Mouse (Mus musculus) myocyte (in vitro differentiated cells): ENCODE measurements at regions not wholly inside any gene's neighbourhood (a gene's known extent, or its start where the extent isn't known, plus 50 kb on each side); places are given as distances from the start of the nearest gene placed in this dataset.

Experiments used
- H3K27me3 ChIP-seq: one replicate; pipeline ENCODE4 v1.6.1; 2011; ENCODE audit not compliant: control insufficient read depth, insufficient read depth, insufficient read length
- H3K36me3 ChIP-seq: one replicate; pipeline ENCODE4 v1.6.1; 2011; ENCODE audit not compliant: control insufficient read depth, insufficient read depth
- H3K4me2 ChIP-seq: one replicate; pipeline ENCODE4 v1.6.1; 2011; ENCODE audit warnings: low read depth, control low read depth
- H3K4me3 ChIP-seq: one replicate; pipeline ENCODE4 v1.5.1; 2011; ENCODE audit warnings: mild to moderate bottlenecking, control low read depth, moderate library complexity
- H3K79me2 ChIP-seq: one replicate; pipeline ENCODE4 v1.6.1; 2011; ENCODE audit not compliant: control insufficient read depth, insufficient read depth
- H3ac ChIP-seq: one replicate; pipeline ENCODE4 v1.6.1; 2011; ENCODE audit not compliant: control insufficient read depth, insufficient read length
- CEBPB ChIP-seq: IDR thresholded peaks from 2 replicates; pipeline ENCODE4 v1.6.1; 2011; ENCODE audit warnings: mild to moderate bottlenecking, moderate library complexity; ENCODE audit not compliant: poor library complexity, insufficient read depth, severe bottlenecking
- E2F4 ChIP-seq: IDR thresholded peaks from one replicate; pipeline ENCODE4 v1.6.1; 2011; ENCODE audit warnings: mild to moderate bottlenecking, control low read depth, moderate library complexity; ENCODE audit not compliant: insufficient read depth
- MAX ChIP-seq: IDR thresholded peaks from one replicate; pipeline ENCODE4 v1.6.1; 2011; ENCODE audit warnings: low read depth, mild to moderate bottlenecking, control low read depth
- MYOD1 ChIP-seq, 3 experiments: IDR thresholded peaks; one replicate each; pipeline ENCODE4 v1.6.1; 2011; ENCODE audit warnings: control low read depth in 2 of 3, low read depth in 2 of 3, mild to moderate bottlenecking in 2 of 3, moderate library complexity in 1 of 3; ENCODE audit not compliant: insufficient read length in 2 of 3, control insufficient read depth in 1 of 3
- MYOG ChIP-seq, 3 experiments: IDR thresholded peaks; one replicate each; pipeline ENCODE4 v1.6.1; 2011; ENCODE audit warnings: control low read depth in 2 of 3, low read depth in 2 of 3, mild to moderate bottlenecking in 2 of 3; ENCODE audit not compliant: insufficient read length in 2 of 3, control insufficient read depth in 1 of 3, insufficient read depth in 1 of 3
- POLR2A ChIP-seq: IDR thresholded peaks from one replicate; pipeline ENCODE4 v1.6.1; 2011; ENCODE audit warnings: low read depth, mild to moderate bottlenecking, control low read depth, moderate library complexity; ENCODE audit not compliant: insufficient read length
- POLR2AphosphoS2 ChIP-seq: IDR thresholded peaks from one replicate; pipeline ENCODE4 v1.6.1; 2011; ENCODE audit warnings: low read depth, control low read depth; ENCODE audit not compliant: insufficient read length
- REST ChIP-seq: IDR thresholded peaks from one replicate; pipeline ENCODE4 v1.6.1; 2011; ENCODE audit warnings: mild to moderate bottlenecking, control low read depth, moderate library complexity; ENCODE audit not compliant: insufficient read depth, insufficient read length
- SRF ChIP-seq: IDR thresholded peaks from one replicate; pipeline ENCODE4 v1.6.1; 2011; ENCODE audit warnings: low read depth; ENCODE audit not compliant: control insufficient read depth, insufficient read length
- TCF12 ChIP-seq: IDR thresholded peaks from one replicate; pipeline ENCODE4 v1.6.1; 2011; ENCODE audit warnings: mild to moderate bottlenecking, control low read depth; ENCODE audit not compliant: poor library complexity, insufficient read depth, severe bottlenecking
- TCF3 ChIP-seq: IDR thresholded peaks from one replicate; pipeline ENCODE4 v1.6.1; 2011; ENCODE audit warnings: low read depth, control low read depth; ENCODE audit not compliant: insufficient read length
- USF1 ChIP-seq: IDR thresholded peaks from one replicate; pipeline ENCODE4 v1.6.1; 2011; ENCODE audit warnings: low read depth, mild to moderate bottlenecking, control low read depth, moderate library complexity

DNA sequence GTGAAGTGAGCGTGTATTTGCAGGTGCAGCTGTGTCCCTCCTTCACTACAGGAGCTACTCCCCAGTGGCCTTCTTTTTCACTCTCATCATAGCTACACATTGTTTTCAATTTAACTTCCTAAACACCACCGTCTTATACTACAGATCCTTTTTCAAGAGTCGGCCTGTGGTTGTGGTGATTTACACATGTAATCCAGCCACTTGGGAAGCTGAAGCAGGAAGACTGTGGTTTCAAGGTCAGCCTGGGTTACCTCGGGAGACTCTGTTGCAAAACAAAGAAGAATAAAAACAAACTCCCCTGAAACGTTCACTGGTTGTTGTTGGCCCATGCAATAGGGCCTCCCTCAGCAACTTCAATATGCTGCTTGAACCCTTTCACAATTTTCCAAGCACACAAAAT, 153.8 kb upstream of the Kcnh8 start:
- Histone ChIP-seq H3K4me3 (no peak overlapping the region), H3K79me2 (no peaks in the 10 kb centered on the region), H3K4me2 (no peak overlapping the region), H3ac (no peak overlapping the region), H3K27me3 (no peaks in the 10 kb centered on the region), H3K36me3 (no peaks in the 10 kb centered on the region)
- TF ChIP-seq SRF (no peak), MAX (no peak), E2F4 (no peak), POLR2A (no peak), USF1 (no peak), TCF3 (no peak), MYOG (IDR thresholded peaks at IDR 0.05; ENCODE audit: control insufficient read depth in 1 of 3, insufficient read depth in 1 of 3, insufficient read length in 2 of 3, low read depth in 2 of 3) (no peak), REST (no peak), TCF12 (no peak), MYOD1 (IDR thresholded peaks at IDR 0.05; ENCODE audit: control insufficient read depth in 1 of 3, insufficient read length in 2 of 3, low read depth in 2 of 3) (no peak), POLR2AphosphoS2 (no peak), CEBPB (no peak)

DNA sequence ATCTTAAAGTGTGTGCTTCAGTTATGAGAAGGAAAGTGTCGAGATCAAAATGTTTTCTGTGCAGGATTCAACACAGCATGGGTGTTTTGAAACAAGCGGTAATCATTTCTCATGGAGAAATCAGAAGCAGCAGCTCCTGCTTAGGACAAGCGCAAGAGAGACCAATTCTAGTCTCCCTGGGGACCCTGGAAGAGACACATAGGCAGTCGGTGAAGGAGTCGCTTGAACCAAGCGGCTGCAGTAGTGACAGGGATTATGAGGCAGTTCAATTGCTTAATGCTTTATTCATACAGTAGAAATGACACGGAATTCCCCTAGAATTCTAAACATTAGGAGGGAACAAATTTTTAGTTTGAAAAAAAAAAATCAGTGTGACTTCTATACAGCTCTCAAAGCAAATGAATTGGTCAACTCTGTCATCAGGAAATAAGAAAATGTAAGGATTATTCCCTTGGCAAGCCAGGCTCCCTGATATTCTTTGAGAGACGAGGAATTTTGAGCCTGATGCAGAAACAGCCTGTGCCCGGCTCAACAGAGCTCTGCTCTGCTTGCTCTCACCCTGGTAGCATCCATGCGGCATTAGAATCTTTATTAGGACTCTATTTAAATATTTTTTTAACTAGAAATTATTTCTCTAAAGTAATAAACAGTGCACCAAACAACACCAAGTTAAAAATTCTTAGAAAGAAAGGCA, 143.1 kb upstream of the Kcnh8 start:
- TF ChIP-seq MYOD1 (IDR thresholded peaks at IDR 0.05; ENCODE audit: control insufficient read depth in 1 of 3, insufficient read length in 2 of 3, low read depth in 2 of 3) (no peak), TCF12 (no peak), MAX (no peak), POLR2A (no peak), SRF (no peak), POLR2AphosphoS2 (no peak), TCF3 (no peak), E2F4 (no peak), MYOG (IDR thresholded peaks at IDR 0.05; ENCODE audit: control insufficient read depth in 1 of 3, insufficient read depth in 1 of 3, insufficient read length in 2 of 3, low read depth in 2 of 3) (no peak), REST (no peak), USF1 (no peak), CEBPB (no peak)
- Histone ChIP-seq H3K27me3 (no peaks in the 10 kb centered on the region), H3K4me3 (no peak overlapping the region), H3K79me2 (no peaks in the 10 kb centered on the region), H3ac (no peak overlapping the region), H3K4me2 (no peak overlapping the region), H3K36me3 (no peaks in the 10 kb centered on the region)

DNA sequence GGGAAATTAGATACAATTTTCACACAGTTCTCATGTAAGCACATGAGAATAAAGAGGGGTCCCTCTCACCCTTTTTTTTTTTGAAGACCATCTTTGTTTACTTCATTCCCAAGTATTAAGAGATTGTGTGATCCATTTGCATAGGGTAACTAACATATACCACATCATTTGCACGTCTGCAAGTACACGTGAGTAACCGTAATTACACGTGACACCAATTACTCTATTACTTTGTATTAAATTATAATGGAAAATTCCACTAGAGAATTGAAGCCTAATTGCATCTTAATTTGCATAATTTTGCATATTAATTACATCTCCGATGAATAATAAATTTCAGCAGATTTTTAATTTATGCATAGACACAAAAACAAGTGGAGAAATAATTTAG, 142.5 kb upstream of the Kcnh8 start:
- no peaks in the 10 kb centered on the region for H3K79me2 ChIP-seq
- no peak overlapping the region for H3K4me3 ChIP-seq
- no peak overlapping the region for H3ac ChIP-seq
- H3K36me3 ChIP-seq: no peaks in the 10 kb centered on the region
- no peak for TF ChIP-seq MAX
- TF ChIP-seq POLR2A: no peak
- TF ChIP-seq TCF3: no peak
- no peak for TF ChIP-seq E2F4
- TF ChIP-seq SRF: no peak
- no peak for TF ChIP-seq TCF12
- no peak for TF ChIP-seq USF1
- TF ChIP-seq REST: no peak
- no peak for TF ChIP-seq POLR2AphosphoS2
- TF ChIP-seq CEBPB: no peak
- no peak for TF ChIP-seq MYOG (IDR thresholded peaks at IDR 0.05; ENCODE audit: control insufficient read depth in 1 of 3, insufficient read depth in 1 of 3, insufficient read length in 2 of 3, low read depth in 2 of 3)
- no peak for TF ChIP-seq MYOD1 (IDR thresholded peaks at IDR 0.05; ENCODE audit: control insufficient read depth in 1 of 3, insufficient read length in 2 of 3, low read depth in 2 of 3)
- H3K4me2 ChIP-seq: no peak overlapping the region
- no peaks in the 10 kb centered on the region for H3K27me3 ChIP-seq

DNA sequence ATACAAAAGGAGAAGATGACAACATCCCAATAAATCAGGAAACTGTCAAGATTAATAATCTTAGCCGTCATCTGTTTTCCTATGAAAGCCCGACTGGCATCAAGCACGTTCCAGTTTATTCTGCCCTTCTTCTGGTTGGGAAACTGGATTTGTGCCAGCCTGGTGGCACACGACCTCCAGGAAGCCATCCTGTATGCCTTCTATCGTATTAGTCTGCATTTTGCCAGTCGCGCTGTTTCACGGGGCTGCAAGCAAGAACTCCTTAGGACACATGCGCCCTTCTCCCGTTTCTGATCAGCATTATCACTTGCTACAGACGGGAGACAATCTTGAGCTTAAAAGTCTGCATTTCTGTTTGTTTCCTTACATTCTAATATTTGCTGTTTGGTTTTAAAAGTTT, 141.2 kb upstream of the Kcnh8 start:
- no peaks in the 10 kb centered on the region for H3K79me2 ChIP-seq
- TF ChIP-seq MYOD1 (IDR thresholded peaks at IDR 0.05; ENCODE audit: control insufficient read depth in 1 of 3, insufficient read length in 2 of 3, low read depth in 2 of 3) (no peak), CEBPB (no peak), TCF3 (no peak), USF1 (no peak), SRF (no peak), MAX (no peak), REST (no peak), MYOG (IDR thresholded peaks at IDR 0.05; ENCODE audit: control insufficient read depth in 1 of 3, insufficient read depth in 1 of 3, insufficient read length in 2 of 3, low read depth in 2 of 3) (no peak), E2F4 (no peak), TCF12 (no peak), POLR2AphosphoS2 (no peak), POLR2A (no peak)
- no peaks in the 10 kb centered on the region for H3K36me3 ChIP-seq
- H3ac ChIP-seq: no peak overlapping the region
- no peaks in the 10 kb centered on the region for H3K27me3 ChIP-seq
- H3K4me3 ChIP-seq: no peak overlapping the region
- peak overlapping the region; percentile 10 for H3K4me2 ChIP-seq
